Mouse (Mus musculus): ENCODE data around the gene Pin4. TPM values are rescaled to one million over a fixed set of nuclear protein-coding genes. Genes with fewer than 3 reads are reported as not detected.

Pin4 gene
- polyA plus RNA-seq, 1 experiment from 2014 or later = 58.7 TPM

DNA sequence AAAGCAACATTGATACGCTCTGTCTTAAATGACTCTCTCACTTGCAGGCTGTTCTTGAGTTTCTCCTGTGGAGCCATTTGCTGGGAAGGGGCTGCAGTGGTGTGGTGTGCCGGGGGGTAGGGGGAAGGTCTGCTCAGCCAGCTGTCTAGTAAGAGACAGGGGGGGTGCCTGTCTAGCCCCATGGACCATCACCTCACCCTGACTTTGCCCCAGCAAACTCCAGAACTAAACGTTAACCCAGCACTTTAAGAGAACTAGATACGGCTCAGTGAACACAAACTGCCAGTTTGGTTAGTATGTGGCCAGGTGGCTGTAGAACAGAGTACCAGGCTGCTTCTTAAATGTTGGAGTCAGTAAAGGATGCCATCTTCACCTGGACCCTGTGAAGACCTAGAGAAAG lies 44.1 kb upstream of the Pin4 start:
- Histone ChIP-seq H3K9me3 (ENCODE audit: low read length) (no peaks in the 10 kb centered on the region), H3K27ac (ENCODE audit: low read length) (no peak overlapping the region), H3K4me2 (replicated peaks; ENCODE audit: low read depth, low read length) (no peak overlapping the region), H3K4me1 (ENCODE audit: insufficient read depth, low read depth, low read length) (no peaks in the 10 kb centered on the region), H3K9ac (replicated peaks; ENCODE audit: low read depth) (no peak overlapping the region), H3K27me3 (replicated peaks; ENCODE audit: insufficient read depth, low read length) (no peaks in the 10 kb centered on the region), H3K4me3 (ENCODE audit: low read depth, low read length) (no peak overlapping the region), H3K36me3 (ENCODE audit: insufficient read depth, low read length) (no peaks in the 10 kb centered on the region)
- DNase-seq (ENCODE audit: low spot score) (no peak), ATAC-seq (no peak)
- TF ChIP-seq EP300 (IDR thresholded peaks at IDR 0.05) = no peak
- TF ChIP-seq CTCF (IDR thresholded peaks at IDR 0.05) = no peak
- 83% methylated on average over 4 of the region's 4 CpGs for WGBS

DNA sequence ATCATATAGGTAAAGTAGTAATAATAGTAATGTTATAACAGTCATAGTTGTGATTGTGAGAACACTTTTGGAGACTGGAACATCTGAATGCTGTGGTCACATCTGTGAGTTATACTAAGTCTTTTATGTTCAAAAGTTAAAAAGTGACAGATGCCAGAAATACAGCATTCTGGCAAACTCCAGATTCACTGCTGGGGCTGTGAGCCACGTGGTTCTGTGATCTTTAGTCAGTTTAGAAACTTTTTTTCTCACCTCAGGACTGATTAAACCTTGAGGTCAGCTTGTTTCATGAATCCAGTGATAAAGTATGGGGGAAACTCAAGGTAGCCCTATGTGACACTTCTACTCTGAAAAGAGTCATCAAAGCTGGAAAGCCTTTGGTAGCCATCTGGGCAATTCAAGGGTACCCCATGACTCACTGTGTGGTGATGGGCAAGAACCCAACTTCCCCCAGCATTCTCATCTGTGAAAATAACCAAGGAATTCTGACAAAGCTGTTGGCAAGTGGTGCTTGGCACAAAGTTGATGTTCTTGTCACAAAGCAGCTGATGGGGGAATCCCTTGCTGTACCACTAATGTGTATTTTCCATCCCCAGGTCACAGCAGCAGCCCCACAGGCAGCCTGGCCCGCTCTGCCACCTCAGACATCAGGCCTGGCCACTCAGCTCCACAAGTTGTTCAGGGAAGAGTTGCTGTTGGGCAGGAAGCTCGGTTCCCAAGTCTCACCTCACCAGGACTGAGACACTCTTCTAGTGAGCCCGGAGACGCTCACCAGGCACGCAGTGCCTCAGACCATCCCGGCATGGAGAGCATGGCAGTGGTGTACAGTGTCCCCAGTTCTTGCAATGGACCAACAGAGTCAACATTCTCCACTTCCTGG lies 42.1 kb upstream of the Pin4 start:
- H3K9me3 ChIP-seq (ENCODE audit: low read length) = no peaks in the 10 kb centered on the region
- ATAC-seq = no peak
- WGBS = 81% methylated on average over 7 of the region's 7 CpGs
- no peaks in the 10 kb centered on the region for H3K36me3 ChIP-seq (ENCODE audit: insufficient read depth, low read length)
- no peak overlapping the region for H3K27ac ChIP-seq (ENCODE audit: low read length)
- no peak overlapping the region for H3K4me2 ChIP-seq (replicated peaks; ENCODE audit: low read depth, low read length)
- no peak overlapping the region for H3K9ac ChIP-seq (replicated peaks; ENCODE audit: low read depth)
- no peak overlapping the region for H3K4me3 ChIP-seq (ENCODE audit: low read depth, low read length)
- no peak for DNase-seq (ENCODE audit: low spot score)
- TF ChIP-seq EP300 (IDR thresholded peaks at IDR 0.05) (no peak), CTCF (IDR thresholded peaks at IDR 0.05) (no peak)
- H3K4me1 ChIP-seq (ENCODE audit: insufficient read depth, low read depth, low read length) = no peaks in the 10 kb centered on the region
- no peaks in the 10 kb centered on the region for H3K27me3 ChIP-seq (replicated peaks; ENCODE audit: insufficient read depth, low read length)

DNA sequence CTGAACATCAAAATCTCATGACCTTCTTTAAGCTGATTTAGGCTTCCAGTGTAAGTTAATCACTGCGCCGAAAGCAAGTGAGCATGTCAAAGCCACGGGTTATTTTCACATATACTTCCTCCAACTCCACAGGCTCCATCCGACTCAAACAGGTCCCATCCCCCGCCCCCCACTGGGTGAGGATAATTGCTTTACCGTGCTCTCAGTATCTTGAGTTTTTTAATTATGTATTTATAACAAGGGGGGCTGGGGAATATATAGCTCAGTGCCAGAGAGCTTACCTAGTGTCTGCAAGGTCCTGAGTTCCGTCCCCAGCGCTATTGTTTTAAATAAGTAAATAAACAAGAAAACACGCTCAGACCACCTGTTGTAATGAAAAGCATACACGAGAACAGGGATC lies 38.2 kb upstream of the Pin4 start:
- H3K4me1 ChIP-seq (ENCODE audit: insufficient read depth, low read depth, low read length) = no peaks in the 10 kb centered on the region
- no peak overlapping the region for H3K27ac ChIP-seq (ENCODE audit: low read length)
- WGBS = 56% methylated on average over 10 of the region's 10 CpGs
- no peaks in the 10 kb centered on the region for H3K36me3 ChIP-seq (ENCODE audit: insufficient read depth, low read length)
- H3K4me2 ChIP-seq (replicated peaks; ENCODE audit: low read depth, low read length) = no peak overlapping the region
- H3K9ac ChIP-seq (replicated peaks; ENCODE audit: low read depth) = no peak overlapping the region
- ATAC-seq (no peak), DNase-seq (ENCODE audit: low spot score) (no peak)
- no peaks in the 10 kb centered on the region for H3K27me3 ChIP-seq (replicated peaks; ENCODE audit: insufficient read depth, low read length)
- TF ChIP-seq EP300 (IDR thresholded peaks at IDR 0.05) = no peak
- no peak for TF ChIP-seq CTCF (IDR thresholded peaks at IDR 0.05)
- H3K4me3 ChIP-seq (ENCODE audit: low read depth, low read length) = no peak overlapping the region
- no peaks in the 10 kb centered on the region for H3K9me3 ChIP-seq (ENCODE audit: low read length)

GRCm38 (mm10) chrX:102081573-102082279 lies 37.5 kb upstream of the Pin4 start:
- H3K27me3 ChIP-seq (replicated peaks; ENCODE audit: insufficient read depth, low read length) = no peaks in the 10 kb centered on the region
- whole genome bisulfite sequencing = 46% methylated on average over 7 of the region's 7 CpGs
- TF ChIP-seq CTCF (IDR thresholded peaks at IDR 0.05) (no peak), EP300 (IDR thresholded peaks at IDR 0.05) (no peak)
- no peaks in the 10 kb centered on the region for H3K36me3 ChIP-seq (ENCODE audit: insufficient read depth, low read length)
- no peaks in the 10 kb centered on the region for H3K9me3 ChIP-seq (ENCODE audit: low read length)
- H3K27ac ChIP-seq (ENCODE audit: low read length) = no peak overlapping the region
- no peaks in the 10 kb centered on the region for H3K4me1 ChIP-seq (ENCODE audit: insufficient read depth, low read depth, low read length)
- no peak overlapping the region for H3K9ac ChIP-seq (replicated peaks; ENCODE audit: low read depth)
- DNase-seq (ENCODE audit: low spot score) (no peak), ATAC-seq (no peak)
- H3K4me3 ChIP-seq (ENCODE audit: low read depth, low read length) = no peak overlapping the region
- no peak overlapping the region for H3K4me2 ChIP-seq (replicated peaks; ENCODE audit: low read depth, low read length)

DNA sequence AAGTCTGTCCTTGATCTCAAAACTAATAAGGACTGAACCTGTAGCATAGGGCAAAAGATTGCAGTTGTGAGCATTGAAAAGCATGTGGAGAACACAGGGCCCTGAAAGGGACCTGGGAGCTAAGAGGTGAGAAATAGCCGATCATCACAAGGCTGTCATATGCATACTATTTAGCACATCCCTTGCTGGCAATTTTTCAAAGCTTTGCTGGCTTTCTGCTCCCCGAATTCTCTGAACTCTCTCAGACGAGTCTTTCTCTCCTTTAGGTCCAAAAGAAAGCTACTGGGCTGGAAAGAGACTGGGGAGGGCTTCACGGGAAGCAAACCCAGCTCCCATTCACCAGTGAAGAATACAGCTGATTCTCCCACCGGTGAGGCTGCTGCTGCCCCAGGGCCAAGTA lies 36.9 kb upstream of the Pin4 start:
- ATAC-seq = no peak
- no peak overlapping the region for H3K27ac ChIP-seq (ENCODE audit: low read length)
- no peaks in the 10 kb centered on the region for H3K27me3 ChIP-seq (replicated peaks; ENCODE audit: insufficient read depth, low read length)
- no peak for DNase-seq (ENCODE audit: low spot score)
- WGBS = 42% methylated on average over 5 of the region's 5 CpGs
- no peaks in the 10 kb centered on the region for H3K4me1 ChIP-seq (ENCODE audit: insufficient read depth, low read depth, low read length)
- no peaks in the 10 kb centered on the region for H3K9me3 ChIP-seq (ENCODE audit: low read length)
- H3K9ac ChIP-seq (replicated peaks; ENCODE audit: low read depth) = no peak overlapping the region
- no peak overlapping the region for H3K4me2 ChIP-seq (replicated peaks; ENCODE audit: low read depth, low read length)
- H3K4me3 ChIP-seq (ENCODE audit: low read depth, low read length) = no peak overlapping the region
- TF ChIP-seq EP300 (IDR thresholded peaks at IDR 0.05) = no peak
- no peak for TF ChIP-seq CTCF (IDR thresholded peaks at IDR 0.05)
- no peaks in the 10 kb centered on the region for H3K36me3 ChIP-seq (ENCODE audit: insufficient read depth, low read length)

- H3K4me2 ChIP-seq (replicated peaks; ENCODE audit: low read depth, low read length) = no peak overlapping the region
- H3K27me3 ChIP-seq (replicated peaks; ENCODE audit: insufficient read depth, low read length) = no peaks in the 10 kb centered on the region
- ATAC-seq = no peak
- H3K36me3 ChIP-seq (ENCODE audit: insufficient read depth, low read length) = no peaks in the 10 kb centered on the region
- H3K9me3 ChIP-seq (ENCODE audit: low read length) = no peaks in the 10 kb centered on the region
- H3K9ac ChIP-seq (replicated peaks; ENCODE audit: low read depth) = no peak overlapping the region
- no peaks in the 10 kb centered on the region for H3K4me1 ChIP-seq (ENCODE audit: insufficient read depth, low read depth, low read length)
- H3K4me3 ChIP-seq (ENCODE audit: low read depth, low read length) = no peak overlapping the region
- 84% methylated on average over 8 of the region's 8 CpGs for WGBS
- TF ChIP-seq CTCF (IDR thresholded peaks at IDR 0.05) = no peak
- no peak for TF ChIP-seq EP300 (IDR thresholded peaks at IDR 0.05)
- DNase-seq (ENCODE audit: low spot score) = no peak
- H3K27ac ChIP-seq (ENCODE audit: low read length) = no peak overlapping the region
Measured at GRCm38 (mm10) chrX:102085798-102086443, 33.3 kb upstream of the Pin4 start.

All from lung, postnatal 0 days (tissue).